Mouse (Mus musculus): Measurements from ENCODE around the gene Rnf222. TPM values are rescaled to one million over a fixed set of nuclear protein-coding genes. Genes with fewer than 3 reads are reported as not detected.

Rnf222 gene
- total and polyA plus RNA-seq, 3 experiments: 0.23 to 0.28 TPM; not detected in 1

DNA sequence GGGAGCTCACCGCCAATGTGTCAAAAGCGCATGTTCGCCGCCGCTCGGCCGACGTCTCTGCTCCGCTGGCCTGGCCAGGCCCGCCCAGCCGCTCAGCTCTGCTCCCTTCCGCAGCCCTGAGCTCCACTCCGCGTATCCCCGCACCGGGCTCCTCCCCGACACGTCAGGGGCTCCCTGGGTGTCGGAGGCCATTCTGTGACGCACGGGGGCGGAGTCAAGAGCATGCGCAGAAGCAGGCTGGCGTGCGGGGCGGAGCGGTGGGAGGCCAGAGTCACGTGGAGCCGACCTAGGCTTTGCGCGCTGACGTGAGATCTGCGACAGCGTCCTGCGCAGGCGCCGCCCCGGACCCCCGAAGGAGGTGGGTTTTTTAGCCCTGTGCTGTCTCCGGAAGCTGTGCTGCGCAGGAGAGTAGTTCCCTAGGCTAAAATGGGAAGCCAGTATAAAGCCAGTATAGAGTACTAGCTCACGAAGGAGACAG lies 35.4 kb upstream of the Rnf222 start:
- peak; percentile 100 for DNase-seq (ENCODE audit: low read depth, low spot score)
- Histone ChIP-seq H3K36me3 (ENCODE audit: control insufficient read depth in 1 of 2, insufficient read depth in 2 of 2, low read length in 2 of 2) (peaks cover 4 to 37% of the 10 kb centered on the region in 2 experiments), H3K9ac (ENCODE audit: control insufficient read depth, low read depth, low read length, poor library complexity, severe bottlenecking) (peak overlapping the region; percentile 95), H3K4me3 (ENCODE audit: control insufficient read depth in 1 of 2, insufficient read depth in 1 of 2, low read depth in 2 of 2, low read length in 2 of 2) (peak overlapping the region; percentile 92 to 99), H3K9me3 (replicated peaks; ENCODE audit: insufficient read depth, low read length) (no peaks in the 10 kb centered on the region), H3K27me3 (ENCODE audit: control insufficient read depth in 1 of 2, insufficient read depth in 2 of 2, low read length in 2 of 2) (no peaks in the 10 kb centered on the region), H3K4me1 (ENCODE audit: control insufficient read depth in 1 of 2, insufficient read depth in 2 of 2, low read length in 2 of 2) (peaks cover 13 to 37% of the 10 kb centered on the region in 2 experiments), H3K27ac (ENCODE audit: control insufficient read depth, low read depth, low read length) (peak overlapping the region; percentile 92), H3K79me2 (ENCODE audit: control insufficient read depth, insufficient read depth, low read length, poor library complexity) (peaks cover 38% of the 10 kb centered on the region)
- TF ChIP-seq ZNF384 (IDR thresholded peaks at IDR 0.05; ENCODE audit: low read depth, low read length): no peak
- TF ChIP-seq POLR2AphosphoS5 (IDR thresholded peaks at IDR 0.05; ENCODE audit: borderline replicate concordance, low read depth, low read length): peak; percentile 13; the same call in 1 of the 2 replicates
- TF ChIP-seq SMC3 (IDR thresholded peaks at IDR 0.05; ENCODE audit: low read depth, low read length): no peak
- peak; percentile 72 to 94 for TF ChIP-seq USF2 (IDR thresholded peaks at IDR 0.05; ENCODE audit: borderline replicate concordance in 1 of 2, insufficient read depth in 1 of 2, low read depth in 1 of 2, low read length in 2 of 2)
- TF ChIP-seq SIN3A (IDR thresholded peaks at IDR 0.05; ENCODE audit: low read length): peak; percentile 93
- TF ChIP-seq TAL1 (IDR thresholded peaks at IDR 0.05; ENCODE audit: low read length): no peak
- TF ChIP-seq UBTF (IDR thresholded peaks at IDR 0.05; ENCODE audit: borderline replicate concordance, insufficient read depth, low read depth, low read length): peak; percentile 94; the same call in 1 of the 2 replicates
- no peak for TF ChIP-seq MAFK (IDR thresholded peaks at IDR 0.05; ENCODE audit: borderline replicate concordance, low read depth, low read length)
- TF ChIP-seq MXI1 (IDR thresholded peaks at IDR 0.05; ENCODE audit: low read depth, low read length): peak; percentile 91
- 0 out of 2 replicates have a peak, but pooled peaks have one; percentile 52 for TF ChIP-seq MEF2A (IDR thresholded peaks at IDR 0.05; ENCODE audit: extremely low read depth, insufficient replicate concordance, low read depth, low read length, poor library complexity, severe bottlenecking)
- TF ChIP-seq MAZ (IDR thresholded peaks at IDR 0.05; ENCODE audit: low read depth, low read length): peak; percentile 93
- TF ChIP-seq CHD1 (IDR thresholded peaks at IDR 0.05; ENCODE audit: low read depth, low read length): no peak
- TF ChIP-seq E2F4 (IDR thresholded peaks at IDR 0.05; ENCODE audit: borderline replicate concordance, low read depth, low read length): no peak
- no peak for TF ChIP-seq CTCF (IDR thresholded peaks at IDR 0.05 in 2 of 3, conservative IDR thresholded peaks at IDR 0.05 in 1 of 3; ENCODE audit: control insufficient read depth in 1 of 3, insufficient read depth in 1 of 3, low read depth in 2 of 3, low read length in 3 of 3, poor library complexity in 1 of 3, severe bottlenecking in 1 of 3)
- TF ChIP-seq NELFE (IDR thresholded peaks at IDR 0.05; ENCODE audit: low read depth, low read length): peak; percentile 99
- TF ChIP-seq ZKSCAN1 (IDR thresholded peaks at IDR 0.05; ENCODE audit: low read depth, low read length): no peak
- peak; percentile 96 for TF ChIP-seq HCFC1 (IDR thresholded peaks at IDR 0.05; ENCODE audit: low read depth, low read length)
- TF ChIP-seq EP300 (IDR thresholded peaks at IDR 0.05; ENCODE audit: low read depth in 1 of 2, low read length in 2 of 2): peak in 1 of 2 experiments; percentile 53; a peak in 3 of 4 replicates
- TF ChIP-seq RCOR1 (IDR thresholded peaks at IDR 0.05; ENCODE audit: low read depth, low read length): peak; percentile 37; the same call in 1 of the 2 replicates
- TF ChIP-seq MYC (IDR thresholded peaks at IDR 0.05; ENCODE audit: low read depth, low read length): peak; percentile 92
- peak; percentile 98 for TF ChIP-seq NRF1 (IDR thresholded peaks at IDR 0.05; ENCODE audit: insufficient read depth, low read depth, low read length, poor library complexity, severe bottlenecking)
- TF ChIP-seq JUND (IDR thresholded peaks at IDR 0.05; ENCODE audit: low read depth, low read length): no peak
- TF ChIP-seq GABPA (IDR thresholded peaks at IDR 0.05; ENCODE audit: low read depth, low read length): peak; percentile 76; the same call in 1 of the 2 replicates
- TF ChIP-seq TBP (IDR thresholded peaks at IDR 0.05; ENCODE audit: low read depth, low read length): peak; percentile 94
- TF ChIP-seq MYB (IDR thresholded peaks at IDR 0.05; ENCODE audit: low read depth, low read length): peak; percentile 26; the same call in 1 of the 2 replicates
- peak; percentile 80 for TF ChIP-seq KAT2A (conservative IDR thresholded peaks at IDR 0.05; ENCODE audit: low read depth, low read length)
- no peak for TF ChIP-seq RAD21 (IDR thresholded peaks at IDR 0.05; ENCODE audit: low read depth, low read length)
- TF ChIP-seq ELF1 (IDR thresholded peaks at IDR 0.05; ENCODE audit: low read depth, low read length): peak; percentile 100
- TF ChIP-seq POLR2A (IDR thresholded peaks at IDR 0.05; ENCODE audit: control insufficient read depth in 1 of 2, insufficient read depth in 1 of 2, low read depth in 1 of 2, low read length in 2 of 2, poor library complexity in 1 of 2): peak; percentile 97 to 98
- peak; percentile 95 for TF ChIP-seq POLR2AphosphoS2 (IDR thresholded peaks at IDR 0.05; ENCODE audit: low read length)
- TF ChIP-seq ZC3H11A (IDR thresholded peaks at IDR 0.05; ENCODE audit: low read depth, low read length): 0 out of 2 replicates have a peak, but pooled peaks have one; percentile 25
- TF ChIP-seq BHLHE40 (IDR thresholded peaks at IDR 0.05; ENCODE audit: borderline replicate concordance, low read depth, low read length): peak; percentile 76
- no peak for TF ChIP-seq CHD2 (IDR thresholded peaks at IDR 0.05; ENCODE audit: low read length)
- peak; percentile 98 for TF ChIP-seq MAX (IDR thresholded peaks at IDR 0.05; ENCODE audit: low read length)
- no peak for TF ChIP-seq GATA1 (IDR thresholded peaks at IDR 0.05; ENCODE audit: low read depth, low read length)
- peak; percentile 85 for TF ChIP-seq TCF12 (IDR thresholded peaks at IDR 0.05; ENCODE audit: low read depth, low read length)
- peak; percentile 97 for TF ChIP-seq ZMIZ1 (IDR thresholded peaks at IDR 0.05; ENCODE audit: low read depth, low read length)

All from MEL (cell line).